Mouse (Mus musculus) CH12.LX (cell line): ENCODE measurements around the gene Fry. TPM values are rescaled to one million over a fixed set of nuclear protein-coding genes. Genes with fewer than 3 reads are reported as not detected.

Experiments
- DNase-seq: peaks from one replicate; pipeline ENCODE4 v3.0.0-alpha.2; 2013; ENCODE audit errors: extremely low read depth
- H3K27ac ChIP-seq: 2 replicates; pipeline ENCODE4 v1.5.1; 2012; ENCODE audit warnings: low read depth, mild to moderate bottlenecking, control low read depth, moderate library complexity; ENCODE audit not compliant: insufficient read depth
- H3K27me3 ChIP-seq: replicated peaks from 2 replicates; pipeline ENCODE3; 2012; ENCODE audit warnings: inconsistent platforms
- H3K36me3 ChIP-seq, 2 experiments: replicated peaks in 1 of 2; 2 replicates each; pipeline versions ENCODE3 to v1.6.1; 2012; ENCODE audit warnings: inconsistent platforms in 1 of 2, low read length in 1 of 2, mild to moderate bottlenecking in 1 of 2, mixed read lengths in 1 of 2, moderate library complexity in 1 of 2; ENCODE audit not compliant: control insufficient read depth in 1 of 2, insufficient read depth in 1 of 2
- H3K4me1 ChIP-seq, 2 experiments: 2 replicates each; pipeline ENCODE4 v1.6.1; 2012; ENCODE audit warnings: inconsistent platforms in 1 of 2, moderate library complexity in 1 of 2; ENCODE audit not compliant: insufficient read depth in 2 of 2, control insufficient read depth in 1 of 2
- H3K4me2 ChIP-seq: 2 replicates; pipeline ENCODE4 v1.6.1; 2012; ENCODE audit warnings: low read depth, mild to moderate bottlenecking, control low read depth; ENCODE audit not compliant: poor library complexity, insufficient read depth, severe bottlenecking
- H3K4me3 ChIP-seq, 3 experiments: fragments of 150-350 bp in 1 of 3; sonication (generic) in 1 of 3; replicated peaks in 1 of 3; 2 replicates each; pipeline versions ENCODE3 to v1.5.1; 2011 to 2012; ENCODE audit warnings: low read depth in 2 of 3, low read length in 2 of 3, mild to moderate bottlenecking in 2 of 3, moderate library complexity in 2 of 3, control low read depth in 1 of 3, improper control_type of control experiment in 1 of 3, inconsistent platforms in 1 of 3, mixed read lengths in 1 of 3; ENCODE audit not compliant: poor library complexity in 1 of 3
- H3K79me2 ChIP-seq: replicated peaks from 2 replicates; pipeline ENCODE4 v1.6.1; 2012; ENCODE audit warnings: mild to moderate bottlenecking, moderate library complexity; ENCODE audit not compliant: control insufficient read depth, poor library complexity, insufficient read depth, severe bottlenecking; ENCODE audit errors: extremely low read depth
- H3K9ac ChIP-seq: 2 replicates; pipeline ENCODE4 v1.6.1; 2012; ENCODE audit warnings: low read depth, mild to moderate bottlenecking, control low read depth, moderate library complexity; ENCODE audit not compliant: insufficient read depth
- H3K9me3 ChIP-seq: replicated peaks from 2 replicates; pipeline ENCODE3; 2012; ENCODE audit warnings: low read length, inconsistent platforms, mixed read lengths
- BHLHE40 ChIP-seq: IDR thresholded peaks from 2 replicates; pipeline ENCODE4 v1.6.1; 2011; ENCODE audit warnings: mild to moderate bottlenecking, low read depth, low read length, improper control_type of control experiment
- CHD1 ChIP-seq: IDR thresholded peaks from 2 replicates; pipeline ENCODE4 v1.6.1; 2012; ENCODE audit warnings: low read depth, low read length, improper control_type of control experiment, inconsistent platforms
- CTCF ChIP-seq, 2 experiments: IDR thresholded peaks in 1 of 2; conservative IDR thresholded peaks in 1 of 2; 2 replicates each; pipeline ENCODE4 v1.5.1; 2011 to 2012; ENCODE audit warnings: low read depth in 2 of 2, low read length in 2 of 2, improper control_type of control experiment in 1 of 2, inconsistent platforms in 1 of 2, mild to moderate bottlenecking in 1 of 2, moderate library complexity in 1 of 2
- E2F4 ChIP-seq: IDR thresholded peaks from 2 replicates; pipeline ENCODE4 v1.6.1; 2011; ENCODE audit warnings: low read depth, low read length, improper control_type of control experiment; ENCODE audit not compliant: insufficient replicate concordance
- ELF1 ChIP-seq: IDR thresholded peaks from 2 replicates; pipeline ENCODE4 v1.6.1; 2014; ENCODE audit warnings: low read depth, mild to moderate bottlenecking, inconsistent platforms, low read length, improper control_type of control experiment
- EP300 ChIP-seq: IDR thresholded peaks from 2 replicates; pipeline ENCODE4 v1.6.1; 2011; ENCODE audit warnings: low read length, improper control_type of control experiment
- GABPA ChIP-seq: IDR thresholded peaks from 2 replicates; pipeline ENCODE4 v1.6.1; 2012; ENCODE audit warnings: low read depth, low read length, improper control_type of control experiment, inconsistent platforms; ENCODE audit not compliant: insufficient replicate concordance
- HCFC1 ChIP-seq: IDR thresholded peaks from 2 replicates; pipeline ENCODE4 v1.6.1; 2012; ENCODE audit warnings: low read depth, mild to moderate bottlenecking, inconsistent platforms, low read length, improper control_type of control experiment
- IRF4 ChIP-seq: IDR thresholded peaks from 2 replicates; pipeline ENCODE4 v1.6.1; 2014; ENCODE audit warnings: low read depth, mild to moderate bottlenecking, inconsistent platforms, low read length, improper control_type of control experiment
- KAT2A ChIP-seq: IDR thresholded peaks from 2 replicates; pipeline ENCODE4 v1.6.1; 2012; ENCODE audit warnings: low read length, improper control_type of control experiment, inconsistent platforms; ENCODE audit not compliant: insufficient replicate concordance
- MAZ ChIP-seq: IDR thresholded peaks from 2 replicates; pipeline ENCODE4 v1.6.1; 2012; ENCODE audit warnings: low read depth, mild to moderate bottlenecking, inconsistent platforms, low read length, improper control_type of control experiment, moderate library complexity
- MXI1 ChIP-seq: IDR thresholded peaks from 2 replicates; pipeline ENCODE4 v1.6.1; 2011; ENCODE audit warnings: mild to moderate bottlenecking, low read depth, low read length, improper control_type of control experiment
- MYC ChIP-seq: IDR thresholded peaks from 2 replicates; pipeline ENCODE4 v1.6.1; 2011; ENCODE audit warnings: low read depth, mild to moderate bottlenecking, improper control_type of control experiment, low read length
- NELFE ChIP-seq: IDR thresholded peaks from 2 replicates; pipeline ENCODE4 v1.6.1; 2011; ENCODE audit warnings: low read depth, low read length, improper control_type of control experiment
- NRF1 ChIP-seq: IDR thresholded peaks from 2 replicates; pipeline ENCODE4 v1.6.1; 2014; ENCODE audit warnings: low read depth, mild to moderate bottlenecking, inconsistent platforms, low read length, improper control_type of control experiment, moderate library complexity
- PAX5 ChIP-seq: IDR thresholded peaks from 2 replicates; pipeline ENCODE4 v1.6.1; 2012; ENCODE audit warnings: low read length, inconsistent platforms, mixed read lengths
- RAD21 ChIP-seq: IDR thresholded peaks from 2 replicates; pipeline ENCODE4 v1.6.1; 2011; ENCODE audit warnings: low read depth, mild to moderate bottlenecking, low read length, improper control_type of control experiment, moderate library complexity
- SIN3A ChIP-seq: IDR thresholded peaks from 2 replicates; pipeline ENCODE4 v1.6.1; 2012; ENCODE audit warnings: low read length, improper control_type of control experiment, inconsistent platforms
- SMC3 ChIP-seq: IDR thresholded peaks from 2 replicates; pipeline ENCODE4 v1.6.1; 2011; ENCODE audit warnings: low read depth, low read length, improper control_type of control experiment
- TCF12 ChIP-seq: IDR thresholded peaks from 2 replicates; pipeline ENCODE4 v1.6.1; 2014; ENCODE audit warnings: low read depth, mild to moderate bottlenecking, inconsistent platforms, low read length, improper control_type of control experiment
- USF1 ChIP-seq: IDR thresholded peaks from 2 replicates; pipeline ENCODE4 v1.6.1; 2014; ENCODE audit warnings: low read depth, mild to moderate bottlenecking, inconsistent platforms, low read length, improper control_type of control experiment
- ZC3H11A ChIP-seq: IDR thresholded peaks from 2 replicates; pipeline ENCODE4 v1.6.1; 2012; ENCODE audit warnings: low read depth, mild to moderate bottlenecking, inconsistent platforms, low read length, improper control_type of control experiment
- ZMIZ1 ChIP-seq: IDR thresholded peaks from 2 replicates; pipeline ENCODE4 v1.6.1; 2012; ENCODE audit warnings: low read depth, mild to moderate bottlenecking, inconsistent platforms, low read length, improper control_type of control experiment
- ZNF384 ChIP-seq: IDR thresholded peaks from 2 replicates; pipeline ENCODE4 v1.6.1; 2012; ENCODE audit warnings: low read depth, low read length, improper control_type of control experiment, inconsistent platforms
- dilution Hi-C: fragments of 300-500 bp; cut with MboI; formaldehyde crosslinking; loops from 2 replicates; pipeline ENCODE4 v1.14.3; 2020; ENCODE audit warnings: low sequenced_read_pairs; ENCODE audit not compliant: extremely low pct_unique_long_range_greater_than_20kb, extremely low pct_ligation_motif_present
- in situ Hi-C: fragments of 300-500 bp; cut with MboI; formaldehyde crosslinking; loops from 3 replicates; pipeline ENCODE4 v1.14.3; 2019; ENCODE audit warnings: low sequenced_read_pairs, low pct_ligation_motif_present, low pct_unique_long_range_greater_than_20kb, mixed read lengths
- polyA plus RNA-seq: library from polyadenylated mRNA; unstranded; fragments of >175 nt; gene quantifications from 2 replicates; pipeline ENCODE4 v1.2.1, GENCODE M21; 2012; ENCODE audit warnings: low read depth; ENCODE audit not compliant: insufficient read length
- total RNA-seq, 2 experiments: library from RNA; depleted of rRNA; stranded (reverse); fragments of 300-350 nt in 1 of 2; fragments of >200 nt in 1 of 2; gene quantifications; 2 replicates each; pipeline ENCODE4 v1.2.3; 2012 to 2014

Fry gene
- total and polyA plus RNA-seq, 3 experiments = 0.34 to 0.80 (median 0.34) TPM

- Histone ChIP-seq H3K4me2 (no peak overlapping the region), H3K27me3 (no peaks in the 10 kb centered on the region), H3K79me2 (no peaks in the 10 kb centered on the region), H3K9me3 (peaks cover 57% of the 10 kb centered on the region), H3K4me3 (no peak overlapping the region)
- in situ Hi-C loops (no loop called here), dilution Hi-C loops (no loop called here)
- DNase-seq = no peak
- TF ChIP-seq MXI1 = no peak
- TF ChIP-seq MAZ = no peak
- no peak for TF ChIP-seq BHLHE40
- no peak for TF ChIP-seq KAT2A
- TF ChIP-seq USF1 = no peak
- no peak for TF ChIP-seq CTCF (conservative IDR thresholded peaks at IDR 0.05 in 1 of 2, IDR thresholded peaks at IDR 0.05 in 1 of 2; ENCODE audit: low read depth in 2 of 2, low read length in 2 of 2)
- no peak for TF ChIP-seq ZMIZ1
- no peak for TF ChIP-seq ZNF384
- TF ChIP-seq TCF12 = no peak
- TF ChIP-seq NRF1 = no peak
- TF ChIP-seq EP300 = no peak
- TF ChIP-seq, all 38 proteins: peak for 0
- H3K4me1 ChIP-seq = no peaks in the 10 kb centered on the region
- H3K27ac ChIP-seq = no peak overlapping the region
- no peak overlapping the region for H3K9ac ChIP-seq
- no peaks in the 10 kb centered on the region for H3K36me3 ChIP-seq
These were observed 11.7 kb downstream of the Fry start for GRCm38 (mm10) chr5:150130144-150130543.

- no peaks in the 10 kb centered on the region for H3K79me2 ChIP-seq
- no peaks in the 10 kb centered on the region for H3K4me1 ChIP-seq
- DNase-seq = no peak
- H3K4me3 ChIP-seq = no peak overlapping the region
- H3K9me3 ChIP-seq = peaks cover 54% of the 10 kb centered on the region
- no peaks in the 10 kb centered on the region for H3K27me3 ChIP-seq
- H3K4me2 ChIP-seq = no peak overlapping the region
- TF ChIP-seq PAX5 (no peak), NELFE (no peak), CTCF (conservative IDR thresholded peaks at IDR 0.05 in 1 of 2, IDR thresholded peaks at IDR 0.05 in 1 of 2; ENCODE audit: low read depth in 2 of 2, low read length in 2 of 2) (no peak), ZMIZ1 (no peak), CHD1 (no peak), ZC3H11A (no peak), IRF4 (no peak), GABPA (no peak), SIN3A (no peak), E2F4 (no peak), RAD21 (no peak), MYC (no peak), KAT2A (no peak), HCFC1 (no peak), ELF1 (no peak), SMC3 (no peak), EP300 (no peak), USF1 (no peak)
- in situ Hi-C loops = no loop called here
- no peak overlapping the region for H3K27ac ChIP-seq
- no peaks in the 10 kb centered on the region for H3K36me3 ChIP-seq
- H3K9ac ChIP-seq = no peak overlapping the region
- dilution Hi-C loops = no loop called here
These were observed 12.7 kb downstream of the Fry start for GRCm38 (mm10) chr5:150131166-150131565.
